Mouse (Mus musculus) limb, embryonic 14.5 days (tissue): Measurements from ENCODE around the gene Lrtm1. TPM values are rescaled to one million over a fixed set of nuclear protein-coding genes. Genes with fewer than 3 reads are reported as not detected.

Source experiments
- ATAC-seq: fragments of 200-750 bp; cut with Nextera tagmentation; 2 replicates; pipeline ENCODE4 v1.8.0; 2017; ENCODE audit warnings: low read depth, moderate number of reproducible peaks, moderate TSS enrichment; ENCODE audit not compliant: low FRiP score
- DNase-seq: peaks from one replicate; pipeline ENCODE4 v3.0.0-alpha.2; 2015; ENCODE audit warnings: low spot score
- H3K27ac ChIP-seq: fragments of 300-500 bp; sonication (generic); replicated peaks from 2 replicates; pipeline ENCODE4 v1.5.1; 2014; ENCODE audit warnings: low read depth, mild to moderate bottlenecking, low read length, moderate library complexity, mixed read lengths
- H3K27me3 ChIP-seq: fragments of 300-500 bp; sonication (generic); 2 replicates; pipeline ENCODE4 v1.6.1; 2014; ENCODE audit warnings: low read length, mixed read lengths; ENCODE audit not compliant: control insufficient read depth, insufficient read depth
- H3K36me3 ChIP-seq: fragments of 300-500 bp; sonication (generic); 2 replicates; pipeline ENCODE4 v1.6.1; 2014; ENCODE audit warnings: mild to moderate bottlenecking, low read length, moderate library complexity, mixed read lengths; ENCODE audit not compliant: control insufficient read depth, insufficient read depth
- H3K4me1 ChIP-seq: fragments of 300-500 bp; sonication (generic); 2 replicates; pipeline ENCODE4 v1.6.1; 2014; ENCODE audit warnings: antibody characterized with exemption, low read length, mixed read lengths; ENCODE audit not compliant: control insufficient read depth, insufficient read depth
- H3K4me2 ChIP-seq: fragments of 300-500 bp; sonication (generic); replicated peaks from 2 replicates; pipeline ENCODE4 v1.6.1; 2014; ENCODE audit warnings: low read depth, mild to moderate bottlenecking, low read length, moderate library complexity; ENCODE audit not compliant: severe bottlenecking
- H3K4me3 ChIP-seq: fragments of 300-500 bp; sonication (generic); replicated peaks from 2 replicates; pipeline ENCODE4 v1.5.1; 2014; ENCODE audit warnings: low read length
- H3K9ac ChIP-seq: fragments of 300-500 bp; sonication (generic); 2 replicates; pipeline ENCODE4 v1.6.1; 2014; ENCODE audit warnings: mild to moderate bottlenecking, low read depth, low read length, moderate library complexity; ENCODE audit not compliant: severe bottlenecking
- H3K9me3 ChIP-seq: fragments of 300-500 bp; sonication (generic); 2 replicates; pipeline ENCODE4 v1.6.1; 2016; ENCODE audit warnings: low read length; ENCODE audit not compliant: control insufficient read depth
- POLR2A ChIP-seq: fragments of 200-500 bp; IDR thresholded peaks from 2 replicates; pipeline ENCODE4 v1.8.0; 2012; ENCODE audit warnings: inconsistent platforms, mild to moderate bottlenecking, moderate library complexity, borderline replicate concordance; ENCODE audit not compliant: insufficient read depth, insufficient read length; ENCODE audit errors: extremely low read depth
- WGBS: fragments of 180-500 bp; shearing (Covaris S2); extraction: QIAGEN DNeasy Blood & Tissue Kit; methylation state at CpG from one replicate; pipeline ENCODE4 v1.1.7; 2014; 5-methylcytosine and 5-hydroxymethylcytosine counted together
- polyA plus RNA-seq, 2 experiments: library from polyadenylated mRNA; depleted of rRNA in 1 of 2; stranded (reverse) in 1 of 2; unstranded in 1 of 2; fragments of >200 nt; fragmentation: Nextera tagmentation in 1 of 2; extraction: Ambion mirVana in 1 of 2; gene quantifications; 2 replicates each; pipeline versions ENCODE4 v1.2.1 to v1.2.3; 2012 to 2014

Gene Lrtm1
- polyA plus RNA-seq (2012; rRNA removed) (0.53 and 0.60 TPM in 2 replicates), polyA plus RNA-seq (2014; fragmentation: Nextera tagmentation; extraction: Ambion mirVana) (0.84 and 1.4 TPM in 2 replicates)

DNA sequence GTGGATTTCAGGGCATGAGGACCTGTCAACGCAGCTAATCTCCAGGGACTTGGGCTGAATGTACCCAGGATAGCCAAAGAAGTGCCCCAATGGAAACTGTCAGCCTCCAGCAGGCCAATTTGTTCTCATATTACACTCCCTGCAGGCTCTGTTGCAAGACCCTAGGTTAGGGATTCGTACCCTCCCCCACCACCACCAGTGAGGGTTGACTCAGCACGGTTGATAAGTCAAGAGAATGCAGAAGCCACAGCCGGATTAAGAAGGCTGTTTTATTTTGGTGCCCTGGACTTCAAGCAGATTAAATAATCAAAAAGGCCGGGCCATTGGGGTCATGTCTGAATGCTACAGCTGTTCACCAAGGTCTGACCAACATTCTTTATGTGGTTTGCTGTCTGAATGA is at the start of gene Lrtm1:
Gene Lrtm1, plus strand, starts transcription at position 326 of the 400 bp plus-strand sequence.
- peaks cover 9% of the 10 kb centered on the region; the same call in 1 of the 2 replicates for H3K4me1 ChIP-seq
- DNase-seq (peak; percentile 27), ATAC-seq (peak; percentile 53)
- WGBS, result 21% methylated on average over 5 of the region's 5 CpGs
- no peaks in the 10 kb centered on the region for H3K27me3 ChIP-seq
- H3K4me2 ChIP-seq, result no peak within 1 kb of the TSS
- no peaks in the 10 kb centered on the region for H3K36me3 ChIP-seq
- no peaks in the 10 kb centered on the region for H3K9me3 ChIP-seq
- TF ChIP-seq POLR2A, result no peak
- no peak within 1 kb of the TSS for H3K27ac ChIP-seq
- H3K9ac ChIP-seq, result no peak within 1 kb of the TSS
- H3K4me3 ChIP-seq, result no peak within 1 kb of the TSS

DNA sequence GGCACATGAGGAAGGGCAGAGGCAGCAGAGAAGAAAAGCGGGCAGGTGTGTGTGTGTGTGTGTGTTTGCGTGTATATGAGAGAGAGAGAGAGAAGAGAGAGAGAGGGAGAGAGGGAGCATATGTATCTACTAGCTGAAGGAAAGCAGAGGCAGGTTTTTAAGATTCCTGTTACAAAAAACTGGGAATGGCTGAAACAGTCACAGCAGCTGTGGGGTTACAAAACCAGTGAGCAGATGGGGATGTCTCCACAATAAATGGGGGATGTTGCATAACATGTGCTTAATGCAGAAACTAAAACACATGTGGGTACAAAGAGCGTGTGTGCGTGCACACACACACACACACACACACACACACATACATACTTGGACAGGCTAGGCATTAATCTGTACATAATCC is 48.8 kb upstream of the Lrtm1 start:
- no peak for TF ChIP-seq POLR2A
- 88% methylated on average over 4 of the region's 4 CpGs for WGBS

DNA sequence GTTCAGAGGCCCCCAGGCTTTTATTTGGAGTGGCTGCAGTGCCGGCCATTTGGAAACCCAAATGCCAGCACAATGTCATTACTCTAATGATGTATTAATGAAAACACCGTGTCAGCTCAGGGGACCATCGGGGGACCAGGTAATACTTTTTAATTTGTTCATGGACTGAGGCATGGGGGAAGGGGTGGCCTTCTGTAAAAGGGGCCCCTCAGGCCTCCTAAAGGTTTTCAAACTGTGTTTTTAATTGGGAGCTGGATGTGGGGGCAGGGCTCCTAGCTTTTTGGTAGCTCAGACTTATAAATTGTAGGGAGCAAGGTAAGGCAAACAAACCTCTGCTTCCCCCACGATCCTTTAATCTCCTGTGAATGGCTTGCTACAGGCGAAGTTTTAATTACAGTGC is 45.4 kb upstream of the Lrtm1 start:
- H3K36me3 ChIP-seq, result no peaks in the 10 kb centered on the region
- no peak overlapping the region for H3K27ac ChIP-seq
- no peak overlapping the region for H3K4me3 ChIP-seq
- 0 out of 2 replicates have a peak overlapping the region, but pooled peaks have one; percentile 4 for H3K4me2 ChIP-seq
- WGBS, result 11% methylated on average over 5 of the region's 5 CpGs
- H3K27me3 ChIP-seq, result no peaks in the 10 kb centered on the region
- H3K9me3 ChIP-seq, result no peaks in the 10 kb centered on the region
- 0 out of 2 replicates have a peak, but pooled peaks have one; percentile 41 for ATAC-seq
- no peak overlapping the region for H3K9ac ChIP-seq
- peak; percentile 66 for DNase-seq
- H3K4me1 ChIP-seq, result peaks cover 15% of the 10 kb centered on the region
- no peak for TF ChIP-seq POLR2A

More for the DNA sequence above, 48.8 kb upstream of the Lrtm1 start:
- no peak for DNase-seq
- no peaks in the 10 kb centered on the region for H3K9me3 ChIP-seq
- H3K4me3 ChIP-seq, result no peak overlapping the region
- H3K27ac ChIP-seq, result no peak overlapping the region
- no peaks in the 10 kb centered on the region for H3K27me3 ChIP-seq
- peaks cover 15% of the 10 kb centered on the region for H3K4me1 ChIP-seq
- ATAC-seq, result no peak
- H3K36me3 ChIP-seq, result no peaks in the 10 kb centered on the region
- H3K4me2 ChIP-seq, result no peak overlapping the region
- no peak overlapping the region for H3K9ac ChIP-seq

DNA sequence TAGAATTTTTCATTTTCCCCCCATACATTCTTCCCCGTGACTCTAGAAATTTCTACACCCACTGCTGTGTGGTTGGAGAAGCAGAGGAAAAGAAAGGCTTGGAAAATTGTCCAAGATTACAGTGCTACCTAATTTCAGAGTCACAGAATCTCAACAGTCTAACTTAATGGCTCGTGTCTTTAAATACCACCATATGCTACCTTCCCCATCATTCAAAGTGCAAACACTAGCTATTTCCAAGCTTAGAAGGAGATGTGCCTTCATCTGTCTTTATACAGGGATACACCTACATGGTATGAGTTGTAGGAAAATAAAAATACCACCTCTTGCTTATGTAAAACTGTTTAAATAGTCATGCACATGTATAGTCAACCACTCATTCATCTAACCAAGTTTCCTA is 38.8 kb upstream of the Lrtm1 start:
- Histone ChIP-seq H3K27ac (no peak overlapping the region), H3K9me3 (no peaks in the 10 kb centered on the region), H3K36me3 (no peaks in the 10 kb centered on the region), H3K27me3 (no peaks in the 10 kb centered on the region), H3K4me1 (0 out of 2 replicates have a peak, but pooled peaks cover 3% of the 10 kb centered on the region), H3K4me3 (no peak overlapping the region), H3K9ac (no peak overlapping the region), H3K4me2 (no peak overlapping the region)
- WGBS, result 80% methylated on average over 2 of the region's 2 CpGs
- ATAC-seq, result no peak
- no peak for TF ChIP-seq POLR2A
- no peak for DNase-seq

DNA sequence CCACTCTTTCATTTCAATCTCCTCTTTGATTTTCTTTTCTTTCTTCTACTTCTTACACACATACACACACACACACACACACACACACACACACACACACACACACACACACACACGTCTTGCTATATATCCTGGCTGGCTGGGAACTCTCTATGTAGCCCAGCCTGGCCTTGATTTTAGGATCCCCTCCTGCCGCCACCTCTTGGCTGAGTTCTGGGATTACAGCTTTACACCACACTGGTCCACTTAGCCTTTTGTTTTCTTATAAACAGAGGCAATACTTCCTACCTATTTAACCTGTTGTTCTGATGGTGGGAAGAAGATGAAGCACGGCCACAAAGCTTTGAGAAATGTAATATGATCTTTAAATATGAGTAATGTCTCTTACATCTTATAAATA is 37.5 kb upstream of the Lrtm1 start:
- H3K36me3 ChIP-seq, result no peaks in the 10 kb centered on the region
- H3K27ac ChIP-seq, result no peak overlapping the region
- H3K4me1 ChIP-seq, result 0 out of 2 replicates have a peak, but pooled peaks cover 3% of the 10 kb centered on the region
- H3K27me3 ChIP-seq, result no peaks in the 10 kb centered on the region
- no peak for ATAC-seq
- WGBS, result 38% methylated on average over 3 of the region's 3 CpGs
- DNase-seq, result no peak
- no peak overlapping the region for H3K9ac ChIP-seq
- TF ChIP-seq POLR2A, result no peak
- no peaks in the 10 kb centered on the region for H3K9me3 ChIP-seq
- no peak overlapping the region for H3K4me3 ChIP-seq
- H3K4me2 ChIP-seq, result no peak overlapping the region
